Mouse (Mus musculus) thymus, adult 2 months (tissue): ENCODE measurements at regions not wholly inside any gene's neighbourhood (a gene's known extent, or its start where the extent isn't known, plus 50 kb on each side); places are given as distances from the start of the nearest gene placed in this dataset.

ENCODE experiments used
- DNase-seq: peaks from one replicate; pipeline ENCODE4 v3.0.0; 2021
- H3K27ac ChIP-seq: fragments of 200-500 bp; 2 replicates; pipeline ENCODE4 v1.5.1; 2012; ENCODE audit warnings: low read length, control low read depth; ENCODE audit not compliant: control insufficient read depth, insufficient read depth
- H3K27me3 ChIP-seq: fragments of 200-500 bp; 2 replicates; pipeline ENCODE4 v1.6.1; 2012; ENCODE audit warnings: mild to moderate bottlenecking, low read length, moderate library complexity, mixed read lengths; ENCODE audit not compliant: control insufficient read depth, insufficient read depth
- H3K36me3 ChIP-seq: fragments of 200-500 bp; 2 replicates; pipeline ENCODE4 v1.6.1; 2012; ENCODE audit warnings: mild to moderate bottlenecking, low read length, moderate library complexity; ENCODE audit not compliant: control insufficient read depth, insufficient read depth
- H3K4me1 ChIP-seq: fragments of 200-500 bp; replicated peaks from 2 replicates; pipeline ENCODE4 v1.6.1; 2012; ENCODE audit warnings: low read length; ENCODE audit not compliant: control insufficient read depth, insufficient read depth
- H3K4me3 ChIP-seq: fragments of 200-500 bp; 2 replicates; pipeline ENCODE4 v1.5.1; 2012; ENCODE audit warnings: mild to moderate bottlenecking, low read length, control low read depth, moderate library complexity; ENCODE audit not compliant: control insufficient read depth, insufficient read depth
- CTCF ChIP-seq: fragments of 200-500 bp; IDR thresholded peaks from 2 replicates; pipeline ENCODE4 v1.5.1; 2012; ENCODE audit warnings: mild to moderate bottlenecking, control low read depth, low read length, moderate library complexity, borderline replicate concordance; ENCODE audit not compliant: control insufficient read depth, poor library complexity, insufficient read depth; ENCODE audit errors: extremely low read depth
- POLR2A ChIP-seq: fragments of 200-500 bp; IDR thresholded peaks from 2 replicates; pipeline ENCODE4 v1.6.1; 2012; ENCODE audit warnings: mild to moderate bottlenecking, low read length, control low read depth, moderate library complexity; ENCODE audit not compliant: control insufficient read depth, poor library complexity, insufficient read depth; ENCODE audit errors: extremely low read depth
- WGBS: fragments of 180-500 bp; shearing (Covaris S2); methylation state at CpG from one replicate; pipeline ENCODE4 v1.1.7; 2018; 5-methylcytosine and 5-hydroxymethylcytosine counted together

- no peak overlapping the region for H3K27ac ChIP-seq
- no peak overlapping the region for H3K4me3 ChIP-seq
- H3K36me3 ChIP-seq = no peaks in the 10 kb centered on the region
- no peaks in the 10 kb centered on the region for H3K27me3 ChIP-seq
- 95% methylated on average over 11 of the region's 11 CpGs for WGBS
- TF ChIP-seq CTCF (no peak), POLR2A (0 out of 2 replicates have a peak, but pooled peaks have one; percentile 7)
- DNase-seq = no peak
- peaks cover 24% of the 10 kb centered on the region for H3K4me1 ChIP-seq
Observed at GRCm38 (mm10) chr17:83938671-83939244, 91.0 kb upstream of the Haao start.

GRCm38 (mm10) chr17:83937576-83937975 lies 89.8 kb upstream of the Haao start:
- no peak for DNase-seq
- H3K36me3 ChIP-seq = no peaks in the 10 kb centered on the region
- peaks cover 24% of the 10 kb centered on the region for H3K4me1 ChIP-seq
- no peaks in the 10 kb centered on the region for H3K27me3 ChIP-seq
- H3K27ac ChIP-seq = no peak overlapping the region
- TF ChIP-seq CTCF (no peak), POLR2A (no peak)
- 91% methylated on average over 10 of the region's 10 CpGs for WGBS
- no peak overlapping the region for H3K4me3 ChIP-seq

- 78% methylated on average over 9 of the region's 9 CpGs for WGBS
- TF ChIP-seq POLR2A = no peak
- no peak for TF ChIP-seq CTCF
- H3K27ac ChIP-seq = no peak overlapping the region
- H3K36me3 ChIP-seq = no peaks in the 10 kb centered on the region
- DNase-seq = no peak
- H3K4me1 ChIP-seq = peaks cover 24% of the 10 kb centered on the region
- H3K4me3 ChIP-seq = no peak overlapping the region
- no peaks in the 10 kb centered on the region for H3K27me3 ChIP-seq
Observed at GRCm38 (mm10) chr17:83936677-83937076, 88.9 kb upstream of the Haao start.

- WGBS = 11% methylated on average over 1 of the region's 1 CpGs
- no peak for DNase-seq
- no peaks in the 10 kb centered on the region for H3K27me3 ChIP-seq
Observed at GRCm38 (mm10) chr17:83935969-83936368, 88.2 kb upstream of the Haao start.

GRCm38 (mm10) chr17:83935232-83935631 lies 87.5 kb upstream of the Haao start:
- H3K27me3 ChIP-seq = no peaks in the 10 kb centered on the region

More at GRCm38 (mm10) chr17:83935969-83936368, 88.2 kb upstream of the Haao start:
- H3K36me3 ChIP-seq = no peaks in the 10 kb centered on the region
- H3K27ac ChIP-seq = 0 out of 2 replicates have a peak overlapping the region, but pooled peaks have one; percentile 15
- H3K4me1 ChIP-seq = peaks cover 24% of the 10 kb centered on the region
- TF ChIP-seq POLR2A (no peak), CTCF (no peak)
- no peak overlapping the region for H3K4me3 ChIP-seq

GRCm38 (mm10) chr17:83933743-83934142 lies 86.0 kb upstream of the Haao start:
- no peaks in the 10 kb centered on the region for H3K36me3 ChIP-seq
- no peak for DNase-seq
- no peak for TF ChIP-seq POLR2A
- TF ChIP-seq CTCF = no peak
- H3K4me3 ChIP-seq = no peak overlapping the region
- H3K4me1 ChIP-seq = peaks cover 21% of the 10 kb centered on the region
- H3K27ac ChIP-seq = no peak overlapping the region
- 58% methylated on average over 10 of the region's 10 CpGs for WGBS
- H3K27me3 ChIP-seq = no peaks in the 10 kb centered on the region

More at GRCm38 (mm10) chr17:83935232-83935631, 87.5 kb upstream of the Haao start:
- Histone ChIP-seq H3K27ac (no peak overlapping the region), H3K4me1 (peaks cover 21% of the 10 kb centered on the region), H3K36me3 (no peaks in the 10 kb centered on the region), H3K4me3 (no peak overlapping the region)
- DNase-seq = no peak
- TF ChIP-seq POLR2A = no peak
- TF ChIP-seq CTCF = no peak
- WGBS = 42% methylated on average over 5 of the region's 5 CpGs
